Mouse (Mus musculus): ENCODE data around the gene Ryr2. TPM values are rescaled to one million over a fixed set of nuclear protein-coding genes. Genes with fewer than 3 reads are reported as not detected.
A peak's percentile ranks its signal among the peaks of the same experiment; 100 is the strongest.
"Not testable (repeated sequence)": the region's sequence is repeated elsewhere in the genome, so short reads cannot be mapped to it uniquely, and the experiment has no call there.

Gene Ryr2
- total RNA-seq, 2 experiments from 2014 or later: 7.9 to 13.5 TPM

- no peak for DNase-seq
Observed at GRCm38 (mm10) chr13:11879037-11879436, 227.7 kb downstream of the Ryr2 start.

- peak; percentile 15 for DNase-seq
Observed at GRCm38 (mm10) chr13:11874852-11875251, 231.9 kb downstream of the Ryr2 start.

GRCm38 (mm10) chr13:11869971-11870370, 236.8 kb downstream of the Ryr2 start:
- DNase-seq: no peak

GRCm38 (mm10) chr13:11869486-11869885, 237.3 kb downstream of the Ryr2 start:
- DNase-seq: no peak

GRCm38 (mm10) chr13:11868979-11869378, 237.8 kb downstream of the Ryr2 start:
- DNase-seq: no peak

DNA sequence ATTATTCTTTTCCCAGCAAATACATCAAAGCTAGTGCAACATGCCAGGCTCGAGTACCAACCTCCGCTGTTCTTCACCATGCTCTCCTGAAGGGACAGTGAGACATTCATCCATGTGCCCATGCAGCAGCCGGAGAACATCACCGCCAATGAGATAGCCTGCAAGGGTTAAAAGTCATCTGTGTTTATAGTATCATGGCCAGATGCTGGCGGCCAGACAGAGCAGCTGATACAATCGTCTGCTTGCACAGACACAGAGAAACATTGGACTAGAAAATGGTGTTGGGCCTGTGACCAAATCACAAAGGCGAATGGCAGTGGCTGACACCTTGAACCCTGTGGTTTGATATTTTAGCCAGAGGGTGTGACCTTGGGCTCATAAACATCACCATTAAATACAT, 238.7 kb downstream of the Ryr2 start:
- DNase-seq: no peak

- DNase-seq: no peak
Observed at GRCm38 (mm10) chr13:11865261-11865660, 241.5 kb downstream of the Ryr2 start.

GRCm38 (mm10) chr13:11851691-11852090, 255.1 kb downstream of the Ryr2 start:
- DNase-seq: no peak

DNA sequence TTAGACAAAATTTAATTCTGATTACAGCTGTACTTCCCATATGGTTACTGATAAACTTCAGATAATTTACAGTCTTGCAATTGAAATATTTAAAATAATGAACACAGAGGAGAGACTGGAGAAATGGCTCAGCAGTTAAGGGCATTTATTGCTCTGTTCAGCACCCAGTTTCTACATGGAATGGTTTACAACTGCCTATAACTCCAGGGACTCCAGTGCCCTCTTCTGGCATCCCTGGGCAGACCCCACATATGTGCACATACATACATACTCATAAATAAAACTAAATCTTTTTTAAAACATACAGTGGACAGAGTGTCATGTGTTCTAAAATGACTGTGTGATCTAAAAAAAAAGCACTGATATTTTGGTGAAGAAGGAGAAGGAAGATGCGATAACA, 262.9 kb downstream of the Ryr2 start:
- DNase-seq: no peak

GRCm38 (mm10) chr13:11837870-11838269, 268.9 kb downstream of the Ryr2 start:
- no peak for DNase-seq

GRCm38 (mm10) chr13:11837152-11837551, 269.6 kb downstream of the Ryr2 start:
- DNase-seq: no peak

GRCm38 (mm10) chr13:11836304-11837078, 270.3 kb downstream of the Ryr2 start:
- no peak for DNase-seq

DNA sequence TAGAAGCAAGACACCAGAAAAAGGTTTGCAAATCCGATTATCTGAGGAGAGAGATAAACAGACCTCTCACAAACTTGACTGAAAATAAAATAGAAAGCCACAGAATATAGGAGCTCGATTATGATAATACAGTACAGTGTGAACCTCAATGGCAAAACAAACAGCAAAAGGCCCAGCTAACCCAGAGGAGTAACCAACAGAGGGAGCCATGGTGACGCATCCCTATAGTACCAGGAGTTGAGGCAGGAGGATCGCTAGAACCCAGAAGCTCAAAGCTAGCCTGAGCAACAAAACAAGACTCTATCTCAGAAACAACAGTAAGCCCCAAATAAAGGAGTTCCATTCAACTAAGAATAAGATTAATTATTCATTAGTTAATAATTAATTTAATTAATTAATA, 275.5 kb downstream of the Ryr2 start:
- DNase-seq: no peak

- DNase-seq: no peak
Observed at GRCm38 (mm10) chr13:11825563-11826226, 281.1 kb downstream of the Ryr2 start.

GRCm38 (mm10) chr13:11818723-11819122, 288.0 kb downstream of the Ryr2 start:
- no peak for DNase-seq

DNA sequence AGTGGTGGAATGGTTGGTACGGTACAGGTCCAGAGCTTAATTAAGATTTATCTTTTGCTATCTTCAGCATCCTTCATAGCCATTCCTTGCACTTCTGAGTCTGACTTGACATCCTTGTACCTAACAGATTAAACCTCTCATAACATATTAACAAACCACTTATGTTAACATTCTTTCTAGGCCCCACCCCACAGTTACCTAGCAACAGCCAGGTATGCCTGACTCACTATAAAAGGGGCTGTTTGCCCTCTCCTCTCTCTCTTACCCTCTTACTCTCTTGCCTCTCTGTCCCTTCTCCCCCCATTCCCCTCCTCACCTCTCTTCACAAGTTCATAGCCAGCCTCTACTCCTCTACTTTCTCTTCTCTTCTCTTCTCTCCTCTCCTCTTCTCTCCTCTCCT, 297.4 kb downstream of the Ryr2 start:
- DNase-seq: not testable (repeated sequence)

GRCm38 (mm10) chr13:11792536-11792935, 314.2 kb downstream of the Ryr2 start:
- no peak for DNase-seq

DNA sequence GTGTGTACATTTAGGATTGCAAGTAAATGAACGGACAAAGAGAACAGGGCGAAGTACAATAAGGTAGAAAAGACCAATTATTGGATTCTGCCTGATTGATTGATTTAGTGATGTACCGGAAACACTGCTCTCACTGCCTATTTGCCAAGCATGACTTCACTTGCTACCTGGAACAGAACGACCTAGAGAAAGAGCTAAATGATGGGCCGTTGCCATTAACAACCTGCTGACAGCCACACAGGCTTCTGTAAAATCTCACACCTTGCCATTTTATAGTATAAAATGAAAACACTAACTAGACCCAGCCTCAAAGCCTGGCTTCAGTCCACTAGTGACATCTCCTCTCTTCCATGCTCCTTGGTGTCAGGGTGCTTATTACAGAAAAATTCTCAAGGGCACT, 316.2 kb downstream of the Ryr2 start:
- DNase-seq: no peak

DNA sequence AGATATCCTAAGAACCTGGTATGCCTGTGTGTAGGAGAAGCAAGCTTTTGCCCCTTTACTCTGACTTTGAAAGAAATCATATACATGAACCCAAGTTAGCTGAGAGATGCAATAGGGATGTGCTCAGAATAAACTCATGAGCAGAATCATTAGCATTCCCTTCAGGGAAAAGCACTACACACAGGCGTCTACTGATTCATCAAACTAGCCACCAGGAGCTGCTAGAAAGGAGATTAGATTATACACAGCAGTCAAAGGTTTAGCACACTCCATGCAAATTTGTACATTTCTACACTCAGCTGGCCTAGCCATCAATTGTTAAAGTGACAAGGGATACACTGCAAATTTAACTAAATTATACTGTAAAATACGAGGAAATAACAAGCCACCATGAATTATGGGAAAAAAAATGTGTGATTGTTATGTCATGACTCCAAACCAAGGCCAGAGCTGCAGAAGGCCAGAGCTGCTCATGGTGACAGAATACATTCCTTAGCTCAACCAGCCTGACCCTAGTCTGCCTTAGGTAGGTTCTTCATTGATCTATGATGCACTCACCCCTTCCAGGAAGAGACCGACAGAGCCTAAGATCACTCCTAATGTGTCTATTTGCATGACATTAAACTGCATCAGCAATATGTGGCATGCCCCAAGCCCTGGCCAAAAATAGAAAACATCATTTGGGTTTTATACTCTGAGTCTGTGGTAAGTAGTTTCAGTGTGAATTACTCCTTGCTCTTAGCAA, 324.2 kb downstream of the Ryr2 start:
- no peak for DNase-seq

- DNase-seq: peak; percentile 9
Observed at GRCm38 (mm10) chr13:11781065-11781464, 325.7 kb downstream of the Ryr2 start.

GRCm38 (mm10) chr13:11777726-11778125, 329.0 kb downstream of the Ryr2 start:
- no peak for DNase-seq

DNA sequence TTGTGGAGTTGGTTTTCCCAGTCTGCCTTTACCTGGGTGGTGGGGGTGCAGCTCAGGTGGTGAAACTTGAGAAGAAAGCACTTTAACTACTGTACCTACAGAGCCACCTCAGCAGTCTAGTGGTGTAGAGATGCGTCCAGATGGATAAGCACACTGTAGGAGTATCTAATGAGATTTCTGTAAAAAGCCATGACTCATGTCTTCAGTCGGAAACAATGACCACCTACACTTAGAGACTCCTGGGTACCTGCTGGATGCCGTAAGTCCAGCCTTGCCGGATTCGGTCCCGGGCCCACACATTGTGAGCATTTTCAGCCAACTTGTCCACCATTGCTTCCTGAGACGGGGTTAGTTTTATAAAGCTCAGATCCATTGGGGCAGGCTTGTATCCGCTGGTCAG, 334.6 kb downstream of the Ryr2 start:
- DNase-seq: no peak

DNA sequence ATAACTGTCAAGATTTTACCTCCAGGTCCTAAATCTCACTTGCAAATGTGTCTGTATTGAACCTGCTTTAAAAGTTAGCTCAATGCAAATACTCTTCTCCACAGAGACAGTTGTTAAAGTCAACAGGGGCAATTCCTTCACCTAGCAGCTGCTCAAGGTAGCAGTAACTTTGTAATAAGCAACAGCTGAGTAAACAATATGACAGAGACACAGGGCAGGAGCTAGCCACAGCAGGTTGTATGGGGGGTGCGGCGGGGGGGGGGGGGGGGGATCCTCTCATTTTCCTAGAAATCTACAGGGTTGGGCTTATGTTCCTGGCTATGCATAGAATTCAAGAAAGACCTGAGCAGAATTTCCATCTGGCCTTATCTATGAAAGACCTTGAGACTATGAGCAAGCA, 339.8 kb downstream of the Ryr2 start:
- DNase-seq: no peak

Data from adrenal gland, postnatal 10 days (tissue).